Comparison of ENCODE assay signal across 9 mouse cellular contexts in the genomic region with DNA sequence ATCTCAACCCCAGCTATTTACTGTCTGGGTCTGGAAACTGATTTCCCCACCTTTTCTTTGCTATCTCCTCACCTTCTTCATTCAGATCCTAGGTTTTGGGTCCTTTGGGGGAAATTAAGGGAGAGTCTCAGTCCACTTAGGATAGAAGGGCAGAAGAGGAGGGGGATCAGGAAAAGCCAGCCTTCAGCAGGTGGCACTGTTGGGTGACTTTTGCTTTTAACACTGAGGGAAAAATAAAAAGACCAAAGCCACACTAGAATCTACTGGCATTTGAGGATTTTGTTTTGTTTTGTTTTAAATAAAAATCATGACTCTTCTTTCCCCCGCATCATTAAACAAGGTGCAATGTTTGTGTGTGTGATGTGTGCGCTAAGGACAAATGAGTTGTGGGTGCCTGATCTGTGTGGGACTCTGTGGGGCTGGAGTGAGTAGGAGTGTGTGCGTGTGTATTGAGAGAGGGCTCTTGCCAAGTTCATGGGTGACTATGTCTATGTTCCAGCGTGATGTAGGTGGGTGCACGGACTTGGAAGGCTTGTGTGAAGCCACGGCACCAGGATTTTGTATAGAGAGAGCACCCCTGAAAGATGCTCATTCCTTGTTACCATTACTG.
A peak's percentile ranks its signal among the peaks of the same experiment; 100 is the strongest.
DNase-seq lines count a peak whose midpoint lies in the region; ATAC-seq and TF ChIP-seq lines count a peak whose summit lies in the region.
"Had no signal": no experiment of that assay in that cellular context is flagged by ENCODE, and none has a peak within 500 bp of the region (broad histone marks: within the 10 kb centered on the region; RNA-seq: fewer than 3 reads in every experiment).

No protein-coding gene starts in this region.

- no peak overlapping the region for H3K27ac ChIP-seq in liver, adult 2 months (replicated peaks; ENCODE audit: insufficient read depth, low read depth, low read length)
- H3K27ac ChIP-seq in liver, embryonic 12.5 days, result no peak overlapping the region
- 0 out of 2 replicates have a peak overlapping the region, but pooled peaks have one; percentile 29 for H3K27ac ChIP-seq in neural tube, embryonic 14.5 days (ENCODE audit: low read depth, low read length)
- H3K27ac ChIP-seq: heart, embryonic 13.5 days had no signal

- no peaks in the 10 kb centered on the region for H3K4me1 ChIP-seq in liver, adult 2 months (ENCODE audit: control insufficient read depth, insufficient read depth, low read length)
- no peaks in the 10 kb centered on the region for H3K4me1 ChIP-seq in liver, embryonic 12.5 days
- peaks cover 10% of the 10 kb centered on the region for H3K4me1 ChIP-seq in neural tube, embryonic 14.5 days (ENCODE audit: control insufficient read depth, insufficient read depth, low read length)
- H3K4me1 ChIP-seq: heart, embryonic 13.5 days had no signal

- no peaks in the 10 kb centered on the region for H3K79me2 ChIP-seq in liver, adult 2 months (ENCODE audit: control insufficient read depth, insufficient read depth, low read length)

- no peaks in the 10 kb centered on the region for H3K36me3 ChIP-seq in liver, adult 2 months (ENCODE audit: control insufficient read depth, insufficient read depth, low read length)
- H3K36me3 ChIP-seq in liver, embryonic 12.5 days, result no peaks in the 10 kb centered on the region
- H3K36me3 ChIP-seq in neural tube, embryonic 14.5 days (ENCODE audit: control insufficient read depth, insufficient read depth, low read length), result no peaks in the 10 kb centered on the region
- H3K36me3 ChIP-seq: heart, embryonic 13.5 days had no signal

- no peak for ATAC-seq in liver, embryonic 12.5 days
- no peak for ATAC-seq in neural tube, embryonic 14.5 days (ENCODE audit: low read depth)

- no peak overlapping the region for H3K4me2 ChIP-seq in liver, embryonic 12.5 days
- H3K4me2 ChIP-seq in neural tube, embryonic 14.5 days (ENCODE audit: low read depth, low read length), result no peak overlapping the region
- H3K4me2 ChIP-seq: heart, embryonic 13.5 days had no signal

- WGBS in liver, adult 2 months, result 86% methylated on average over 6 of the region's 6 CpGs
- 69% methylated on average over 6 of the region's 6 CpGs for WGBS in liver, embryonic 12.5 days (ENCODE audit: insufficient replicate concordance)
- 88% methylated on average over 6 of the region's 6 CpGs for WGBS in neural tube, embryonic 14.5 days

- no peak overlapping the region for H3K4me3 ChIP-seq in liver, adult 2 months (ENCODE audit: insufficient read depth, low read depth, low read length)
- H3K4me3 ChIP-seq in liver, embryonic 12.5 days, result no peak overlapping the region
- no peak overlapping the region for H3K4me3 ChIP-seq in neural tube, embryonic 14.5 days (ENCODE audit: low read depth, low read length)
- H3K4me3 ChIP-seq: heart, embryonic 13.5 days had no signal

- 0 out of 2 replicates have a peak, but pooled peaks have one; percentile 6 for TF ChIP-seq CTCF in liver, adult 2 months (IDR thresholded peaks at IDR 0.05; ENCODE audit: low read depth, low read length)

- no peak overlapping the region for H3K9ac ChIP-seq in liver, adult 2 months (ENCODE audit: low read depth, low read length)
- no peak overlapping the region for H3K9ac ChIP-seq in liver, embryonic 12.5 days
- H3K9ac ChIP-seq in neural tube, embryonic 14.5 days (replicated peaks; ENCODE audit: low read depth, low read length), result no peak overlapping the region
- H3K9ac ChIP-seq: heart, embryonic 13.5 days had no signal

- TF ChIP-seq POLR2A in liver, adult 2 months (IDR thresholded peaks at IDR 0.05; ENCODE audit: extremely low read depth, insufficient read depth, low read length), result no peak

- no peaks in the 10 kb centered on the region for H3K27me3 ChIP-seq in liver, adult 2 months (ENCODE audit: control insufficient read depth, insufficient read depth, low read length)
- no peaks in the 10 kb centered on the region for H3K27me3 ChIP-seq in liver, embryonic 12.5 days (replicated peaks)
- H3K27me3 ChIP-seq in neural tube, embryonic 14.5 days (ENCODE audit: control insufficient read depth, insufficient read depth, low read length), result no peaks in the 10 kb centered on the region

- peak; percentile 60 to 69 for DNase-seq in cerebellum, postnatal 10 days
- no peak for DNase-seq in cerebellum, adult 9-10 months
- no peak for DNase-seq in liver, adult 2 months (ENCODE audit: extremely low read depth, low read depth, low spot score)
- peak; percentile 27 to 44 for DNase-seq in frontal cortex, postnatal 36 days (ENCODE audit: low spot score in 2 of 2)
- DNase-seq in cerebellum, postnatal 36 days, result no peak
- no peak for DNase-seq in testis, postnatal 10 days (ENCODE audit: low spot score)

- no peaks in the 10 kb centered on the region for H3K9me3 ChIP-seq in liver, embryonic 12.5 days (replicated peaks)
- H3K9me3 ChIP-seq in neural tube, embryonic 14.5 days (ENCODE audit: control insufficient read depth, low read length), result no peaks in the 10 kb centered on the region
- H3K9me3 ChIP-seq: heart, embryonic 13.5 days had no signal

Comparison
In these comparisons a context has a peak if more than half of its experiments do, and no peak if none do; other contexts are left out.
1. DNase-seq: peak in cerebellum, postnatal 10 days (2 of 2) and frontal cortex, postnatal 36 days (2 of 2); none in cerebellum, adult 9-10 months (single experiment), liver, adult 2 months (single experiment), cerebellum, postnatal 36 days (0 of 2) and testis, postnatal 10 days (single experiment).